Mouse (Mus musculus): ENCODE data around the gene Plxna2. TPM values are rescaled to one million over a fixed set of nuclear protein-coding genes. Genes with fewer than 3 reads are reported as not detected.

Gene Plxna2
- polyA plus RNA-seq, 1 experiment from 2014 or later, result 76.0 TPM

DNA sequence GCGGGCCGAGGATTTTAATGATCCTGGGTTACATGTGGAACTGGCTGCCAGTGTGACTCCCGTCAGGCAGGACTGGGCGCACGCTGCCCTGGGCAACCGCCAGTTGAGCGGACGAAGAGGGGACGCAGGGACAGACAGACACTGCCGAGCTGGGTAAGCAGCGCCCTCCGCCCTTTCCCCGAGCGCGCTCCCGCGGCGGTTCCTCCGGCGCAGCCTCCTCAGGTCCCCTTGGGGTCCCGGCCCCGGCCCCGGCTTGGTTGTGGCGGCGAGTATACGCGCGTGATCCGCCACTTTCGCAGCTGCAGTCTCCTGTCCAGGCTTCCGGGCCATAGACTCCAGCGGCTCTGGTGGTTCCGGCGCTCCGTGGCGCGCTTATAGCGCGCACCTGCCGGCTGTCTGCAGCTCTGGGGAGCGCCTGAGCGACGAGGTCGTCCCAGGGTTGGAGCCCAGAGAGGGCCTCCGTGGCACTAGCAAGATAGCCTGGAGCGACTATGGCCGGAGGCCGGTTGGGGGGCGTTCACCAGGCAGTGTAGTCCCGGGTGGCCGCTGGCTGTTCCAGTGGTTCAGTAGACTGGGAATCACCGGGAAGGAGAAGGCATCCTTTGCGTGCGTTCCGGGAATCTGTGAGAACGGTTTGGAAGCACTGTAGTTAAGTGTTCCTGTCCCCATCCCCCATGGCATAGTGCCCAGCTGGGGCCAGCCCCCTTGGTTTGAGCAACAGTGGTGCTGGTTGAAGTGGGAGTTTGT, 2.4 kb downstream of the Plxna2 start:
- H3K36me3 ChIP-seq (ENCODE audit: control insufficient read depth, insufficient read depth, low read length), result no peaks in the 10 kb centered on the region
- peak; percentile 54 for ATAC-seq (ENCODE audit: low read depth)
- peak overlapping the region; percentile 91 for H3K9ac ChIP-seq (replicated peaks; ENCODE audit: low read depth, low read length)
- no peaks in the 10 kb centered on the region for H3K9me3 ChIP-seq (ENCODE audit: control insufficient read depth, low read length)
- H3K27me3 ChIP-seq (ENCODE audit: control insufficient read depth, insufficient read depth, low read length), result no peaks in the 10 kb centered on the region
- 0% methylated on average over 56 of the region's 56 CpGs for WGBS
- H3K4me2 ChIP-seq (ENCODE audit: low read depth, low read length), result peak overlapping the region; percentile 78
- peak overlapping the region; percentile 90 for H3K27ac ChIP-seq (ENCODE audit: low read depth, low read length)
- H3K4me1 ChIP-seq (ENCODE audit: control insufficient read depth, insufficient read depth, low read length), result peaks cover 23% of the 10 kb centered on the region
- peak overlapping the region; percentile 62 for H3K4me3 ChIP-seq (ENCODE audit: low read depth, low read length)

DNA sequence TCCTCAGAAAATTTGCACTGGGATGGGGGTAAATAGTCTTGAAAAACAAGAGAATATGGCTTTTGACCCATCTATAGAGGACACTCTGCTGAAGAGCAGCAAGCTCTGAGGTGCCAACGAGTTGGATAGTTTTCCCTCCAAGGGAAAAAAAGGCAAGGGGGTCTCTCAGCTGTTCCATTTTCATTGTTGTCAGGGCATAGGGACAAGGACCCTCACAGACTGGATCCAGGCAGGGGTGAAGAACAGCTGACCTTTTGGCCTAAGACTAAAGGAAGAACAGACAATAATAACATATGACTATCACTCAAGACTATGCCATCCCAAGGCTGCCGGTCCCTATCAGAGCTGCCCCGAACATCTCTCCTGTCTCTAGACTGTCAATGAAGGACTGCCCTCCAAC, 4.2 kb downstream of the Plxna2 start:
- Histone ChIP-seq H3K9me3 (ENCODE audit: control insufficient read depth, low read length) (no peaks in the 10 kb centered on the region), H3K4me2 (ENCODE audit: low read depth, low read length) (peak overlapping the region; percentile 78), H3K9ac (replicated peaks; ENCODE audit: low read depth, low read length) (peak overlapping the region; percentile 91), H3K36me3 (ENCODE audit: control insufficient read depth, insufficient read depth, low read length) (0 out of 2 replicates have a peak, but pooled peaks cover 2% of the 10 kb centered on the region), H3K27me3 (ENCODE audit: control insufficient read depth, insufficient read depth, low read length) (no peaks in the 10 kb centered on the region), H3K27ac (ENCODE audit: low read depth, low read length) (peak overlapping the region; percentile 90), H3K4me3 (ENCODE audit: low read depth, low read length) (peak overlapping the region; percentile 62), H3K4me1 (ENCODE audit: control insufficient read depth, insufficient read depth, low read length) (peaks cover 40% of the 10 kb centered on the region)
- WGBS, result 30% methylated on average over 3 of the region's 3 CpGs
- no peak for ATAC-seq (ENCODE audit: low read depth)

DNA sequence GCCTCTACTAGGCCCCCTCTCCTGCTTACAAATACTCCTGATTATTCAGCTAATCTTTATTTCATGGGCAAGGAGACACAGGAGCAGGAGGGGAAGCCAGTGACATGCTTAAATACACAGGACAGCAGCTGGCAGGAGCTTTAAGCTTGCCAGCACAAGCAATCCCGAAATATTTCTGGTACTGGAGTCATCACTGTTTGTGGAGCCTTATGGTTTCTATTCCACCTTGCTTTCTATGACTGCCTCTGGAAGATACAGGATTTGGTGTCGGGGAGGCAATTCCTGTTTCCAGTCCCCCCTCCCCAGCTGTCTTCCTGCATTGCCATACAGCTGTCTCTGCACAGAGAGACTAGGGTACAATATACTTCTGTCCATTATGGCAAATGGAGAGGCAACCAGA, 4.7 kb downstream of the Plxna2 start:
- Histone ChIP-seq H3K9ac (replicated peaks; ENCODE audit: low read depth, low read length) (peak overlapping the region; percentile 91), H3K27me3 (ENCODE audit: control insufficient read depth, insufficient read depth, low read length) (no peaks in the 10 kb centered on the region), H3K4me1 (ENCODE audit: control insufficient read depth, insufficient read depth, low read length) (peaks cover 45% of the 10 kb centered on the region)

DNA sequence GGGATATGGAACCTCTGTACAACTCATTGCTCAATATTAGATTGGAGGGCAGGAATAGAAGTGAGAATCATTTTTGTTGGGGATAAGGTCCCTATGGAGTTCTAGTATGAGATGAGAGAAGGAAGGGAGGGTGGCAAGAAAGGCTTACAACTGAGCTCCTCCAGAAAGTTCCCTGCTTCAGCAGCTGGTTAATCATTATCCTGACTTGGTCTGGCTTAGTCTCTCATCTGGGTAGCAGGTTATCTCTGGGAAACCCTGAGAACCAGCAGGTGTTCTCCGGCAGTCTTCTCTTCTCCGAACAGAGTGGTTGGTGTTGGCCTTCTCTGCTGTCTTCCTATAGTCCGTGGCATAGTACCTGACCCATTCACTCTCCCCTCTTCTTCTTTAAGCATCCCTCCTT, 5.6 kb downstream of the Plxna2 start:
- Histone ChIP-seq H3K9ac (replicated peaks; ENCODE audit: low read depth, low read length) (peak overlapping the region; percentile 91; the same call in 1 of the 2 replicates), H3K36me3 (ENCODE audit: control insufficient read depth, insufficient read depth, low read length) (peaks cover 5% of the 10 kb centered on the region; the same call in 1 of the 2 replicates), H3K27ac (ENCODE audit: low read depth, low read length) (no peak overlapping the region), H3K9me3 (ENCODE audit: control insufficient read depth, low read length) (no peaks in the 10 kb centered on the region), H3K4me2 (ENCODE audit: low read depth, low read length) (peak overlapping the region; percentile 78), H3K4me1 (ENCODE audit: control insufficient read depth, insufficient read depth, low read length) (peaks cover 54% of the 10 kb centered on the region), H3K27me3 (ENCODE audit: control insufficient read depth, insufficient read depth, low read length) (no peaks in the 10 kb centered on the region), H3K4me3 (ENCODE audit: low read depth, low read length) (peak overlapping the region; percentile 62)
- 78% methylated on average over 3 of the region's 3 CpGs for WGBS
- ATAC-seq (ENCODE audit: low read depth), result no peak

More for the DNA sequence above, 4.7 kb downstream of the Plxna2 start:
- Histone ChIP-seq H3K4me3 (ENCODE audit: low read depth, low read length) (peak overlapping the region; percentile 62), H3K27ac (ENCODE audit: low read depth, low read length) (peak overlapping the region; percentile 90), H3K4me2 (ENCODE audit: low read depth, low read length) (peak overlapping the region; percentile 78), H3K36me3 (ENCODE audit: control insufficient read depth, insufficient read depth, low read length) (peaks cover 5% of the 10 kb centered on the region; the same call in 1 of the 2 replicates), H3K9me3 (ENCODE audit: control insufficient read depth, low read length) (no peaks in the 10 kb centered on the region)
- WGBS, result 9% methylated on average over 2 of the region's 2 CpGs
- no peak for ATAC-seq (ENCODE audit: low read depth)

DNA sequence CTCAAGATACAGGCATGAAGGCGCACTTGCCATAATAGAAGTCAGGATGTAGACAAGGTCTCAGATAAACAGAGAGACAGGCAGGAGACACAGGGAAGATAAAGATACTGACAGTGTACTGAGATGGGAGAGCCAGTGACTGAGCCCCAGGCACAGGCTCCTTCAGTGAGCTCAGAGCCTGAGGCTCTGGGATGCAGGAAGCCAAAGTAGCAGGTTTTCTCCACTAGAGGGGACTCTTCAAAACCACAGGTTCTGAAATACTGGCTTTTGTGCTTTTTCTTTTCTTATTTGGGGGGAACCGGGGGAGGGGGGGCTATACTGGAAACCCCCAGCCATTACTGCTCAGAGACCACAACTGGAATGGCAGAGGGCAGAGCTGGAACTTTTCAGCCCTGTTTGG, 6.4 kb downstream of the Plxna2 start:
- WGBS, result 47% methylated on average over 2 of the region's 2 CpGs
- ATAC-seq (ENCODE audit: low read depth), result no peak
- Histone ChIP-seq H3K4me1 (ENCODE audit: control insufficient read depth, insufficient read depth, low read length) (peaks cover 61% of the 10 kb centered on the region), H3K9me3 (ENCODE audit: control insufficient read depth, low read length) (no peaks in the 10 kb centered on the region), H3K27me3 (ENCODE audit: control insufficient read depth, insufficient read depth, low read length) (no peaks in the 10 kb centered on the region), H3K9ac (replicated peaks; ENCODE audit: low read depth, low read length) (peak overlapping the region; percentile 91; the same call in 1 of the 2 replicates), H3K27ac (ENCODE audit: low read depth, low read length) (no peak overlapping the region; the same call in 1 of the 2 replicates), H3K4me3 (ENCODE audit: low read depth, low read length) (peak overlapping the region; percentile 62), H3K36me3 (ENCODE audit: control insufficient read depth, insufficient read depth, low read length) (peaks cover 5% of the 10 kb centered on the region; the same call in 1 of the 2 replicates), H3K4me2 (ENCODE audit: low read depth, low read length) (peak overlapping the region; percentile 78)

DNA sequence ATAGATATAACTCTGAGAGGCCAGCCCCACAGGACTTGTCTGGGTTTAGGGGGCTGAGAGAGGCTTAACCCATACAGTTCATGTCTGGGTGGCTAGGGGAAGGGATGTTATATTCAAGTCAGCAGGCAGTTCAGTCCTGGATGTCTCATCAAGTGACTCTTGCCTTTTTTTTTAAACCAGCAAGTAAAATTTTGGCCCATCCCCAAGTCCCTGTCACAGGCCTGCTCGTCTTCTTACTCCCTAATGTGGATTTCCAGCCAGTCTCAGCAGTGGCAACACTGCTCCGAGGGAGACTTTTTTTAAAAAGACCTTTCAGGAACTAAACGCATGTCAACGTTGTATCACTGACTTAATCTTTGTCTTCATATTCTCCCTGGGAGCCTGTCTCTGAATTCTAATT, 7.0 kb downstream of the Plxna2 start:
- 24% methylated on average over 4 of the region's 4 CpGs for WGBS
- H3K4me2 ChIP-seq (ENCODE audit: low read depth, low read length), result peak overlapping the region; percentile 78
- H3K9ac ChIP-seq (replicated peaks; ENCODE audit: low read depth, low read length), result peak overlapping the region; percentile 91; the same call in 1 of the 2 replicates
- peak overlapping the region; percentile 62 for H3K4me3 ChIP-seq (ENCODE audit: low read depth, low read length)
- H3K27ac ChIP-seq (ENCODE audit: low read depth, low read length), result no peak overlapping the region; the same call in 1 of the 2 replicates
- H3K9me3 ChIP-seq (ENCODE audit: control insufficient read depth, low read length), result no peaks in the 10 kb centered on the region
- no peak for ATAC-seq (ENCODE audit: low read depth)
- peaks cover 67% of the 10 kb centered on the region for H3K4me1 ChIP-seq (ENCODE audit: control insufficient read depth, insufficient read depth, low read length)
- H3K36me3 ChIP-seq (ENCODE audit: control insufficient read depth, insufficient read depth, low read length), result peaks cover 5% of the 10 kb centered on the region; the same call in 1 of the 2 replicates
- no peaks in the 10 kb centered on the region for H3K27me3 ChIP-seq (ENCODE audit: control insufficient read depth, insufficient read depth, low read length)

DNA sequence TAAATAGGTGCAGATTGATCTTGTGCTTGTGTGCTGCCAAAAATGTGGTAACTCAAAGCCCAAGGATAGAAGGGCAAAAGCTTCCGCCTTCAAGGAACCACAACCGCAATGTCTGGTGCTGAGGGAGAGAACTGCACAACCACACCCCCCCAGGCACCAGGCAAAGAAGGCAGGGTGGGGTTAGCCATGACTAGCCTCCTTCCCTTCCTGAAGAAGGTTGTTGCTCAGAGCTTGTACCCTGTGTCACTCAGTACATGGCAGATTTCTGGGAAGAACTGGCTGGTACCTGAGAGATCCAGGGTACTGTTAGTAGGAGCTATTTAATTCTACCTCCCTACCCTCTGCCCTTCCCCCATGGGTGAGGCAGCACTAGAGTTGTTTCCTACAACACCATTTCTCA, 8.1 kb downstream of the Plxna2 start:
- no peaks in the 10 kb centered on the region for H3K27me3 ChIP-seq (ENCODE audit: control insufficient read depth, insufficient read depth, low read length)
- H3K4me2 ChIP-seq (ENCODE audit: low read depth, low read length), result peak overlapping the region; percentile 78
- no peak overlapping the region for H3K9ac ChIP-seq (replicated peaks; ENCODE audit: low read depth, low read length)
- H3K27ac ChIP-seq (ENCODE audit: low read depth, low read length), result no peak overlapping the region
- H3K4me1 ChIP-seq (ENCODE audit: control insufficient read depth, insufficient read depth, low read length), result peaks cover 78% of the 10 kb centered on the region
- WGBS, result 96% methylated on average over 2 of the region's 2 CpGs
- H3K36me3 ChIP-seq (ENCODE audit: control insufficient read depth, insufficient read depth, low read length), result peaks cover 5% of the 10 kb centered on the region; the same call in 1 of the 2 replicates
- ATAC-seq (ENCODE audit: low read depth), result no peak
- peak overlapping the region; percentile 62 for H3K4me3 ChIP-seq (ENCODE audit: low read depth, low read length)
- no peaks in the 10 kb centered on the region for H3K9me3 ChIP-seq (ENCODE audit: control insufficient read depth, low read length)

DNA sequence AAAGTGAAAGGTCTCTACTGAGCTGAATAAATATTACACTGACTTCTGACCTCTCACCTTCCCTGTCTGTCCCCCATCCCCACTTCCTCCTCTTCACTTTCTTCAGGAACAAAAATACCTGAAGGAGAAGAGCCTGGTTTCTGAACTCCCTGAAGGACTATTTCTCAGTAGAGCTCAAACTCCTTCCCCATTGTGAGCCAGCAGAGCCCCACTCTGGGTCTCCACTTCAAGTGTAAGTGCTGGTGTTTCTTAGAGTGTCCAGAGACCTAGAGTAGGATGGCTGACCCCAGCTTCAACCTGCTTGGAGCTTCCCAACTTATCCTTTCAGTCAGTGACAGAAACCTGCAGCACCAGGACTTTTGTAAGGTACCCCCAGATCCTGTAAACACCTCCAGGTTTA, 9.3 kb downstream of the Plxna2 start:
- H3K4me3 ChIP-seq (ENCODE audit: low read depth, low read length), result no peak overlapping the region
- peak overlapping the region; percentile 78; the same call in 1 of the 2 replicates for H3K4me2 ChIP-seq (ENCODE audit: low read depth, low read length)
- H3K4me1 ChIP-seq (ENCODE audit: control insufficient read depth, insufficient read depth, low read length), result peaks cover 84% of the 10 kb centered on the region
- no peaks in the 10 kb centered on the region for H3K27me3 ChIP-seq (ENCODE audit: control insufficient read depth, insufficient read depth, low read length)
- no peak for ATAC-seq (ENCODE audit: low read depth)
- H3K9ac ChIP-seq (replicated peaks; ENCODE audit: low read depth, low read length), result no peak overlapping the region
- no peaks in the 10 kb centered on the region for H3K9me3 ChIP-seq (ENCODE audit: control insufficient read depth, low read length)
- H3K27ac ChIP-seq (ENCODE audit: low read depth, low read length), result no peak overlapping the region
- peaks cover 5% of the 10 kb centered on the region; the same call in 1 of the 2 replicates for H3K36me3 ChIP-seq (ENCODE audit: control insufficient read depth, insufficient read depth, low read length)

DNA sequence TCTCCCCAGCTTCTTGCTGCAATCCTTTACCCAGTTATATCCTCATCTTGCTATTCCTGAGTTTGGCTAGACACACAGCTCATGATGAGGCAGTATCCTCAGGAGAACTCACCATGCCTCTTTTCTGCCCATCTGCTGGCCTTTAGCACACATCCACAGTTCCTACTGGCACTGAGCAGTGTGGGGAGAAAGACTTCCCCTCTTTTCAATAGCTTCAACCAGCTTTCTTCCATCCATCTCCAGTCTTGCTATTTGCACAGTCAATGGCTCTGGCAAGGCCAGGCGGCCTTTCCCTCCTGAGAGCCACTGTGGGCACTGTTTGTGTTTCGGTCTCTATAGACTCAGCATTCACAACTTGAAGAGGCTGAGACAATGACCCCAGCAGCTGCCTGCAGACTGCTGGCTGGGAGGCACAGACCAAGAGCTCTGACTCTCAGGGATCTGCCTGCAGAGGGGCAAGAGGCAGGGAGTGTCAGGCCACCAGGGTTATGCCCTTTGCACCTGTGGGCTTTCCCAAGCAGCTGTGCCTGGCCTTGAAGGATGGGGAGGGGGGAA, 11.2 kb downstream of the Plxna2 start:
- no peak overlapping the region for H3K4me3 ChIP-seq (ENCODE audit: low read depth, low read length)
- H3K36me3 ChIP-seq (ENCODE audit: control insufficient read depth, insufficient read depth, low read length), result peaks cover 5% of the 10 kb centered on the region; the same call in 1 of the 2 replicates
- 5% methylated on average over 2 of the region's 2 CpGs for WGBS
- H3K4me1 ChIP-seq (ENCODE audit: control insufficient read depth, insufficient read depth, low read length), result peaks cover 75% of the 10 kb centered on the region
- ATAC-seq (ENCODE audit: low read depth), result peak; percentile 57; the same call in 1 of the 2 replicates
- peak overlapping the region; percentile 12; the same call in 1 of the 2 replicates for H3K4me2 ChIP-seq (ENCODE audit: low read depth, low read length)
- no peak overlapping the region for H3K27ac ChIP-seq (ENCODE audit: low read depth, low read length)
- no peaks in the 10 kb centered on the region for H3K9me3 ChIP-seq (ENCODE audit: control insufficient read depth, low read length)
- no peaks in the 10 kb centered on the region for H3K27me3 ChIP-seq (ENCODE audit: control insufficient read depth, insufficient read depth, low read length)
- H3K9ac ChIP-seq (replicated peaks; ENCODE audit: low read depth, low read length), result no peak overlapping the region

All from neural tube, embryonic 14.5 days (tissue).